Mouse (Mus musculus) bone marrow macrophage, adult 2 months (primary cell): ENCODE data around the gene Gm9508.

ENCODE experiments used
- CTCF ChIP-seq: IDR thresholded peaks from 2 replicates; pipeline ENCODE4 v1.5.1; 2012; ENCODE audit warnings: low read depth, mild to moderate bottlenecking, low read length, moderate library complexity
- POLR2A ChIP-seq: IDR thresholded peaks from 2 replicates; pipeline ENCODE4 v1.6.1; 2012; ENCODE audit warnings: mild to moderate bottlenecking, low read depth, low read length, borderline replicate concordance

DNA sequence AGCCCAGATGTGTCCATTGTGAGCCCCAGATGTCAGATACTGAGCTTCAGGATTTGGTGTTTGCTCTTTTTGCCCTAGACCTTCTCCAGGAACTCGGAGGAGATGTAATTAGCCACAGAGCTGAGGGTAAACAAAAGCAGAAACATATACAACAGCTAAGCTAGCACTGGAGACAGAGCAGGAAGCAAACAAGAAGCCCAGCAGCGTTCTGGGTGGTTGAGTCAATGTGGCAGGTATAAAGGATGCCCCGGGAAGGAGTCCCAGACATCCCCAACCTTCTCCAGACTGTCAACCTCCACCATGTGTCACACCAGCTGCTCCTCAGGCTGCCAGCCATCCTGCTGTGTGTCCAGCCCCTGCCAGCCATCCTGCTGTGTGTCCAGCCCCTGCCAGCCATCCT is 29.2 kb upstream of the Gm9508 start, which contains the start of gene Gm10100:
- TF ChIP-seq CTCF = no peak
- no peak for TF ChIP-seq POLR2A
